ENCODE assay signal across 8 mouse cellular contexts in genomic region chr1:165660774-165661173, GRCm38 (mm10). TPM values are rescaled to one million over a fixed set of nuclear protein-coding genes. Genes with fewer than 3 reads are reported as not detected.
A peak's percentile ranks its signal among the peaks of the same experiment; 100 is the strongest.
DNase-seq lines count a peak whose midpoint lies in the region; ATAC-seq and TF ChIP-seq lines count a peak whose summit lies in the region.

No protein-coding gene starts in this region.

- peak; percentile 85 for TF ChIP-seq CTCF in heart, adult 2 months (IDR thresholded peaks at IDR 0.05)

- H3K9ac ChIP-seq in heart, adult 2 months (ENCODE audit: low read depth, low read length): no peak overlapping the region
- H3K9ac ChIP-seq in heart, embryonic 12.5 days: no peak overlapping the region
- no peak overlapping the region for H3K9ac ChIP-seq in embryonic facial prominence, embryonic 15.5 days
- no peak overlapping the region for H3K9ac ChIP-seq in midbrain, embryonic 15.5 days

- no peak overlapping the region for H3K4me2 ChIP-seq in heart, embryonic 12.5 days
- H3K4me2 ChIP-seq in embryonic facial prominence, embryonic 15.5 days (replicated peaks): no peak overlapping the region
- no peak overlapping the region for H3K4me2 ChIP-seq in midbrain, embryonic 15.5 days

- no peak for TF ChIP-seq POLR2A in heart, adult 2 months (IDR thresholded peaks at IDR 0.05; ENCODE audit: insufficient read depth, low read depth, low read length)

- H3K36me3 ChIP-seq in heart, adult 2 months (ENCODE audit: control insufficient read depth, insufficient read depth, low read length): peaks cover 23% of the 10 kb centered on the region
- H3K36me3 ChIP-seq in heart, embryonic 12.5 days: peaks cover 88% of the 10 kb centered on the region
- no peaks in the 10 kb centered on the region; the same call in 1 of the 2 replicates for H3K36me3 ChIP-seq in embryonic facial prominence, embryonic 15.5 days
- H3K36me3 ChIP-seq in midbrain, embryonic 15.5 days (replicated peaks): no peaks in the 10 kb centered on the region

- H3K4me3 ChIP-seq in heart, adult 2 months: no peak overlapping the region
- no peak overlapping the region for H3K4me3 ChIP-seq in heart, embryonic 12.5 days
- no peak overlapping the region for H3K4me3 ChIP-seq in embryonic facial prominence, embryonic 15.5 days (replicated peaks)
- H3K4me3 ChIP-seq in midbrain, embryonic 15.5 days: no peak overlapping the region

- intact Hi-C loops in heart, adult 2 months (cut with DNase I): loop anchor here (1.0 to 10.0 kb wide), 2 partner anchors 76 to 184 kb away; no protein-coding TSS in a partner anchor
- intact Hi-C loops in left cerebral cortex, postnatal 10 days (cut with DNase I): loop anchor here (2.0 to 10.0 kb wide), 3 partner anchors 76 to 494 kb away; no protein-coding TSS in a partner anchor

- DNase-seq in heart, adult 2 months: peak in 1 of 2 experiments; percentile 36
- DNase-seq in NIH3T3 (ENCODE audit: low read depth): peak; percentile 85
- DNase-seq in hindlimb bud, embryonic 11.5 days (ENCODE audit: extremely low spot score, low read depth, low spot score): peak; percentile 68
- DNase-seq in left cerebral cortex, postnatal 10 days (ENCODE audit: extremely low spot score in 1 of 2, low spot score in 2 of 2): peak; percentile 56 to 64
- DNase-seq in thymus, postnatal 10 days (ENCODE audit: low spot score in 2 of 2): peak; percentile 22 to 63

- H3K9me3 ChIP-seq in heart, embryonic 12.5 days (replicated peaks): no peaks in the 10 kb centered on the region
- no peaks in the 10 kb centered on the region for H3K9me3 ChIP-seq in embryonic facial prominence, embryonic 15.5 days (replicated peaks)
- H3K9me3 ChIP-seq in midbrain, embryonic 15.5 days: no peaks in the 10 kb centered on the region

- WGBS in heart, adult 2 months: 30% methylated on average over 4 of the region's 4 CpGs
- whole genome bisulfite sequencing in heart, embryonic 12.5 days: 40% methylated on average over 4 of the region's 4 CpGs
- 21% methylated on average over 4 of the region's 4 CpGs for WGBS in embryonic facial prominence, embryonic 15.5 days
- WGBS in midbrain, embryonic 15.5 days: 13% methylated on average over 4 of the region's 4 CpGs

- peaks cover 16% of the 10 kb centered on the region for H3K4me1 ChIP-seq in heart, adult 2 months (ENCODE audit: control insufficient read depth, insufficient read depth, low read length)
- peaks cover 39% of the 10 kb centered on the region for H3K4me1 ChIP-seq in heart, embryonic 12.5 days (replicated peaks)
- H3K4me1 ChIP-seq in embryonic facial prominence, embryonic 15.5 days: peaks cover 7% of the 10 kb centered on the region; the same call in 1 of the 2 replicates
- H3K4me1 ChIP-seq in midbrain, embryonic 15.5 days: peaks cover 13% of the 10 kb centered on the region; the same call in 1 of the 2 replicates

- H3K27ac ChIP-seq in heart, adult 2 months: no peak overlapping the region
- H3K27ac ChIP-seq in heart, embryonic 12.5 days (ENCODE audit: poor library complexity, severe bottlenecking): no peak overlapping the region
- H3K27ac ChIP-seq in embryonic facial prominence, embryonic 15.5 days (replicated peaks): no peak overlapping the region
- no peak overlapping the region for H3K27ac ChIP-seq in midbrain, embryonic 15.5 days

- H3K79me2 ChIP-seq in heart, adult 2 months (replicated peaks; ENCODE audit: control insufficient read depth, insufficient read depth, low read length): no peaks in the 10 kb centered on the region

- H3K27me3 ChIP-seq in heart, adult 2 months (ENCODE audit: control insufficient read depth, insufficient read depth, low read length): no peaks in the 10 kb centered on the region
- no peaks in the 10 kb centered on the region for H3K27me3 ChIP-seq in heart, embryonic 12.5 days (replicated peaks)
- no peaks in the 10 kb centered on the region for H3K27me3 ChIP-seq in embryonic facial prominence, embryonic 15.5 days
- H3K27me3 ChIP-seq in midbrain, embryonic 15.5 days (replicated peaks): no peaks in the 10 kb centered on the region

- TF ChIP-seq EP300 in heart, adult 2 months (IDR thresholded peaks at IDR 0.05; ENCODE audit: insufficient read depth, low read depth, low read length): no peak

- ATAC-seq in heart, embryonic 12.5 days (ENCODE audit: insufficient number of reproducible peaks, low FRiP score): no peak
- peak; percentile 41; the same call in 1 of the 2 replicates for ATAC-seq in embryonic facial prominence, embryonic 15.5 days (ENCODE audit: insufficient number of reproducible peaks, low FRiP score, low TSS enrichment, low read depth)
- peak; percentile 47; the same call in 1 of the 2 replicates for ATAC-seq in midbrain, embryonic 15.5 days (replicated peaks)

RNA-seq across cellular contexts. Expression of gene Mpzl1, which starts 26.4 kb away (rescaled TPM):
- 10 to 100 TPM; 15.1 to 19.7 TPM for total RNA-seq in heart, adult 2 months (2021)
- 18.3 and 25.6 TPM in 2 replicates for polyA plus RNA-seq in heart, adult 2 months (2012; rRNA removed)
- 126 and 135 TPM in 2 replicates for polyA plus RNA-seq in heart, embryonic 12.5 days (2016; fragmentation: Nextera tagmentation; extraction: Ambion mirVana)
- 138 and 147 TPM in 2 replicates for polyA plus RNA-seq in embryonic facial prominence, embryonic 15.5 days (2015; fragmentation: Nextera tagmentation; extraction: Ambion mirVana)
- 10 to 100 TPM; 66.8 to 67.1 TPM for total RNA-seq in left cerebral cortex, postnatal 10 days (2021)
- 156 and 168 TPM in 2 replicates for polyA plus RNA-seq in midbrain, embryonic 15.5 days (2015; fragmentation: Nextera tagmentation; extraction: Ambion mirVana)

RNA-seq across cellular contexts. Expression of gene Rcsd1, which starts 48.8 kb away (rescaled TPM):
- 10 to 100 TPM; 68.7 to 81.5 TPM for total RNA-seq in heart, adult 2 months (2021)
- 57.2 and 86.2 TPM in 2 replicates for polyA plus RNA-seq in heart, adult 2 months (2012; rRNA removed)
- 113 and 122 TPM in 2 replicates for polyA plus RNA-seq in heart, embryonic 12.5 days (2016; fragmentation: Nextera tagmentation; extraction: Ambion mirVana)
- polyA plus RNA-seq in embryonic facial prominence, embryonic 15.5 days (2015; fragmentation: Nextera tagmentation; extraction: Ambion mirVana): 16.7 and 19.1 TPM in 2 replicates
- 1 to 10 TPM; 5.8 to 7.0 TPM for total RNA-seq in left cerebral cortex, postnatal 10 days (2021)
- polyA plus RNA-seq in midbrain, embryonic 15.5 days (2015; fragmentation: Nextera tagmentation; extraction: Ambion mirVana): 9.6 and 10.2 TPM in 2 replicates
